Mouse (Mus musculus) gastrocnemius, postnatal 25 days (tissue): Measurements from ENCODE around the gene Tmprss7. TPM values are rescaled to one million over a fixed set of nuclear protein-coding genes. Genes with fewer than 3 reads are reported as not detected.

Experiments
- DNase-seq: peaks from one replicate; pipeline ENCODE4 v3.0.0; 2022
- total RNA-seq, 2 experiments: library from RNA; stranded (reverse); gene quantifications; 1 replicate in 1 of 2; 2 replicates in 1 of 2; pipeline ENCODE4 v1.2.3; 2021

Gene Tmprss7
- total RNA-seq, 2 experiments from 2014 or later = not detected

GRCm38 (mm10) chr16:45685295-45685694 lies 8.2 kb downstream of the Tmprss7 start:
- DNase-seq = no peak

GRCm38 (mm10) chr16:45684815-45685214 lies 8.6 kb downstream of the Tmprss7 start:
- DNase-seq = no peak

GRCm38 (mm10) chr16:45676462-45676861 lies 17.0 kb downstream of the Tmprss7 start:
- no peak for DNase-seq

GRCm38 (mm10) chr16:45670005-45670404 lies 23.5 kb downstream of the Tmprss7 start:
- DNase-seq = no peak

- DNase-seq = no peak
Observed at GRCm38 (mm10) chr16:45668178-45668577, 25.3 kb downstream of the Tmprss7 start.

- DNase-seq = no peak
Observed at GRCm38 (mm10) chr16:45666136-45666535, 27.3 kb downstream of the Tmprss7 start.

GRCm38 (mm10) chr16:45662381-45662780 lies 31.1 kb downstream of the Tmprss7 start:
- DNase-seq = no peak

GRCm38 (mm10) chr16:45659596-45659995 lies 33.9 kb downstream of the Tmprss7 start:
- no peak for DNase-seq

- no peak for DNase-seq
Observed at GRCm38 (mm10) chr16:45658248-45658647, 35.2 kb downstream of the Tmprss7 start.

- no peak for DNase-seq
Observed at GRCm38 (mm10) chr16:45657574-45658159, 35.8 kb downstream of the Tmprss7 start.

- no peak for DNase-seq
Observed at GRCm38 (mm10) chr16:45654465-45654864, 39.0 kb downstream of the Tmprss7 start.

GRCm38 (mm10) chr16:45653934-45654332 lies 39.5 kb downstream of the Tmprss7 start, which contains the start of gene BC016579:
Gene BC016579, minus strand, starts transcription at chr16:45654068.
- no peak for DNase-seq

- DNase-seq = no peak
Observed at GRCm38 (mm10) chr16:45653009-45653933, 40.2 kb downstream of the Tmprss7 start.

- no peak for DNase-seq
Observed at GRCm38 (mm10) chr16:45651497-45651896, 42.0 kb downstream of the Tmprss7 start.

- no peak for DNase-seq
Observed at GRCm38 (mm10) chr16:45644380-45644779, 49.1 kb downstream of the Tmprss7 start.

- no peak for DNase-seq
Observed at GRCm38 (mm10) chr16:45643944-45644343, 49.5 kb downstream of the Tmprss7 start.

GRCm38 (mm10) chr16:45641301-45641700 lies 52.2 kb downstream of the Tmprss7 start:
- no peak for DNase-seq

GRCm38 (mm10) chr16:45640070-45640762 lies 53.2 kb downstream of the Tmprss7 start:
- no peak for DNase-seq

GRCm38 (mm10) chr16:45635826-45636225 lies 57.6 kb downstream of the Tmprss7 start:
- no peak for DNase-seq

- no peak for DNase-seq
Observed at GRCm38 (mm10) chr16:45632420-45632819, 61.0 kb downstream of the Tmprss7 start.

GRCm38 (mm10) chr16:45630347-45630960 lies 63.0 kb downstream of the Tmprss7 start:
- DNase-seq = no peak

- no peak for DNase-seq
Observed at GRCm38 (mm10) chr16:45629497-45630105, 63.9 kb downstream of the Tmprss7 start.
